8 mouse cellular contexts compared by ENCODE assay signal in genomic region chr11:6489691-6490503, GRCm38 (mm10). TPM values are rescaled to one million over a fixed set of nuclear protein-coding genes. Genes with fewer than 3 reads are reported as not detected.
DNase-seq lines count a peak whose midpoint lies in the region; ATAC-seq lines count a peak whose summit lies in the region.

No protein-coding gene starts in this region.

- no peaks in the 10 kb centered on the region for H3K4me1 ChIP-seq in midbrain, embryonic 13.5 days (replicated peaks)

- no peak overlapping the region for H3K4me3 ChIP-seq in midbrain, embryonic 13.5 days (replicated peaks)

- peak; percentile 46 for DNase-seq in urinary bladder, postnatal 14 days (ENCODE audit: low spot score)
- DNase-seq in urinary bladder, adult 18-20 months (ENCODE audit: low spot score in 2 of 2), result no peak
- peak; percentile 64 to 80 for DNase-seq in adrenal gland, postnatal 36 days
- DNase-seq in gastrocnemius, postnatal 14 days, result peak; percentile 55
- peak; percentile 67 to 75 for DNase-seq in kidney, postnatal 25 days
- no peak for DNase-seq in frontal cortex, postnatal 25 days (ENCODE audit: low spot score in 2 of 2)

- no peaks in the 10 kb centered on the region for H3K27me3 ChIP-seq in midbrain, embryonic 13.5 days

- no peaks in the 10 kb centered on the region for H3K36me3 ChIP-seq in midbrain, embryonic 13.5 days

- peak; percentile 90 for ATAC-seq in neutrophil, adult 5-6 weeks (ENCODE audit: extremely low read depth, insufficient number of reproducible peaks, low FRiP score, poor library complexity, severe bottlenecking)
- no peak for ATAC-seq in midbrain, embryonic 13.5 days

- no peak overlapping the region for H3K27ac ChIP-seq in midbrain, embryonic 13.5 days

- no peak overlapping the region for H3K4me2 ChIP-seq in midbrain, embryonic 13.5 days (replicated peaks)

- no peak overlapping the region for H3K9ac ChIP-seq in midbrain, embryonic 13.5 days (replicated peaks)

- intact Hi-C loops in gastrocnemius, postnatal 14 days (cut with DNase I; ENCODE audit: low total_unique reads), result no loop called here

- H3K9me3 ChIP-seq in midbrain, embryonic 13.5 days, result no peaks in the 10 kb centered on the region

- WGBS in midbrain, embryonic 13.5 days, result 64% methylated on average over 6 of the region's 6 CpGs

RNA-seq across cellular contexts. Expression of gene Purb, which starts 14.2 kb away (rescaled TPM):
- 10 to 100 TPM; 72.5 to 82.2 TPM for total RNA-seq in adrenal gland, postnatal 36 days (2021)
- 10 to 100 TPM; 28.5 to 37.4 TPM for total RNA-seq in gastrocnemius, postnatal 14 days (2021)
- total RNA-seq in neutrophil, adult 5-6 weeks (2017), result 73.4 and 75.8 TPM in 2 replicates
- 12.7 and 13.9 TPM in 2 replicates for polyA plus RNA-seq in midbrain, embryonic 13.5 days (2015; fragmentation: Nextera tagmentation; extraction: Ambion mirVana)

RNA-seq across cellular contexts. Expression of gene Myo1g, which starts 30.9 kb away (rescaled TPM):
- 1 to 10 TPM; 2.0 to 2.3 TPM for total RNA-seq in adrenal gland, postnatal 36 days (2021)
- total RNA-seq in gastrocnemius, postnatal 14 days (2021), result 1 to 10 TPM in 1 of 2 experiments, under 1 TPM in 1; 0.94 to 1.2 TPM
- 169 and 182 TPM in 2 replicates for total RNA-seq in neutrophil, adult 5-6 weeks (2017)
- 0.27 and 0.32 TPM in 2 replicates for polyA plus RNA-seq in midbrain, embryonic 13.5 days (2015; fragmentation: Nextera tagmentation; extraction: Ambion mirVana)

RNA-seq across cellular contexts. Expression of gene H2afv, which starts 45.7 kb away (rescaled TPM):
- 10 to 100 TPM; 64.9 to 68.8 TPM for total RNA-seq in adrenal gland, postnatal 36 days (2021)
- 10 to 100 TPM; 41.3 to 46.3 TPM for total RNA-seq in gastrocnemius, postnatal 14 days (2021)
- total RNA-seq in neutrophil, adult 5-6 weeks (2017), result 41.4 and 46.2 TPM in 2 replicates
- polyA plus RNA-seq in midbrain, embryonic 13.5 days (2015; fragmentation: Nextera tagmentation; extraction: Ambion mirVana), result 605 and 617 TPM in 2 replicates

RNA-seq across cellular contexts. Expression of gene Ccm2, which starts 56.8 kb away (rescaled TPM):
- 10 to 100 TPM; 32.0 to 45.7 TPM for total RNA-seq in adrenal gland, postnatal 36 days (2021)
- 10 to 100 TPM; 20.8 to 21.6 TPM for total RNA-seq in gastrocnemius, postnatal 14 days (2021)
- total RNA-seq in neutrophil, adult 5-6 weeks (2017), result 297 and 309 TPM in 2 replicates
- polyA plus RNA-seq in midbrain, embryonic 13.5 days (2015; fragmentation: Nextera tagmentation; extraction: Ambion mirVana), result 82.4 and 87.8 TPM in 2 replicates

Comparison
In these comparisons a context has a peak if more than half of its experiments do, and no peak if none do; other contexts are left out.
1. DNase-seq: peak in urinary bladder, postnatal 14 days (single experiment), adrenal gland, postnatal 36 days (2 of 2), gastrocnemius, postnatal 14 days (single experiment) and kidney, postnatal 25 days (2 of 2); none in urinary bladder, adult 18-20 months (0 of 2) and frontal cortex, postnatal 25 days (0 of 2).
2. RNA of gene Myo1g, which starts 30.9 kb away (total RNA-seq): 169 to 182 TPM in neutrophil, adult 5-6 weeks; 2.0 to 2.3 TPM in adrenal gland, postnatal 36 days and 0.94 to 1.2 TPM in gastrocnemius, postnatal 14 days; every median in the first group is over 10 times any median in the second.